Mouse (Mus musculus) heart, adult 11 months (tissue): ENCODE results near the gene Olfr877.
A peak's percentile ranks its signal among the peaks of the same experiment; 100 is the strongest.

Experiments
- DNase-seq: peaks from one replicate; pipeline ENCODE4 v3.0.0; 2022

The Olfr877 gene

DNA sequence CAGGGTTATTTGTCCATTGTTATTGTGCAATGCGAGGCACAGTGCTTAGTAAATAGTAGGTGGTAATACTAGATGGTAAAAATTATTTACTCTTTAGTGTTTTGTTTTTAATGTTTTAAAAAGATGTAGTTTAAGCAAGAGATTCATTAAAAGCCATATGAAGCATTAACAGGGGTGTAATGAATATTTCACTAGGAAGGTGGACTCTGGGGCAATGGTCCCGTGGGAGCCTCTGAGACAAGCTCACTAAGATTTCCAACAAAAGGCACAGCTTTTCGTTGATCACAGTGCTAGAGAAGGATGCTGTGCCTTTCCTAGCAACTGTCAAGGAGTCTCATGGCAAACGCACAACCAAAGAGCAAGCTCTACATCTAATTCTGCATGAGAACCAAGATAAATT, at the start of gene Olfr877:
TSS of gene Olfr877 (plus strand) at position 301 of the 400 bp plus-strand sequence.
- no peak for DNase-seq

GRCm38 (mm10) chr9:37807235-37807634, 46.8 kb upstream of the Olfr877 start:
- DNase-seq = no peak

- DNase-seq = no peak
Observed at GRCm38 (mm10) chr9:37808456-37808855, 45.6 kb upstream of the Olfr877 start.

DNA sequence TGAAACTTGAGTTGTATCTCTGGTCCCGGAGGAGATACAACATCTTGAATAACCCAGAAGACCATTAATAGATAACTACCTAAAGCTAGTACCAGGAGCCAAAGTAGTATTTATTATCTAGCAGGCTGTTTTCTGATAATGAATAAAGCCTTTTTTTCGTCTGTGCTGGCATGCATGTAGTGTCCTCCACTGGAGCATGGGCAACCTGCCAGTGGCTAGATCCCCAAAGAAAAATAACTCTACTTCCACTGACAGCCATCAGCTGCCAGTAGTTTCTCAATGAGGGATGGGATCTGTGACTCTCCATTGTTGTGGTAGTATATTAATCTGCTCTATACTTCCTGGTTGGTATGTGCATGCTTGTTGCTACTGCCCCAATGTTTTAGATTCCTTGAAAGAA, 45.1 kb upstream of the Olfr877 start:
- no peak for DNase-seq

DNA sequence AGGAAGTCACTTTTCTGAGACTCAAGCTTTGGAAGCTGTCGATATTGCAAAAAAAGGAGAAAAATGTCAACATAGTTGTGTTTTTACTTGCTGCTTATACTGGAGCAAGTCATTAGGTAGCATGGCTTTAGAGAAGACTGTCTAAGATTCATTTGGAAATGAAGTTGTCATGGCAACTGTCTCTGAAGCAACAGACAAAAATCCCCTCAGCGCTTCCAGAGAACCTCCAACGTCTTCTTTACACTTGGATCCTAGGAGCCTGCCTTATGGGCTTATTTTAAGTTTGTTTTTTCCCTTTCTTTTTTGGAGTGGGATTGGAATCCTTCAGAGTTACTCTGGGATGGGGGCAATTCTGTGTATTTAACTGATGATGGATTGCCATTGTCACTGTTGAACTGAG, 39.4 kb upstream of the Olfr877 start:
- DNase-seq = no peak

GRCm38 (mm10) chr9:37829881-37830280, 24.2 kb upstream of the Olfr877 start:
- DNase-seq = no peak

- DNase-seq = no peak
Observed at GRCm38 (mm10) chr9:37833341-37833740, 20.7 kb upstream of the Olfr877 start.

DNA sequence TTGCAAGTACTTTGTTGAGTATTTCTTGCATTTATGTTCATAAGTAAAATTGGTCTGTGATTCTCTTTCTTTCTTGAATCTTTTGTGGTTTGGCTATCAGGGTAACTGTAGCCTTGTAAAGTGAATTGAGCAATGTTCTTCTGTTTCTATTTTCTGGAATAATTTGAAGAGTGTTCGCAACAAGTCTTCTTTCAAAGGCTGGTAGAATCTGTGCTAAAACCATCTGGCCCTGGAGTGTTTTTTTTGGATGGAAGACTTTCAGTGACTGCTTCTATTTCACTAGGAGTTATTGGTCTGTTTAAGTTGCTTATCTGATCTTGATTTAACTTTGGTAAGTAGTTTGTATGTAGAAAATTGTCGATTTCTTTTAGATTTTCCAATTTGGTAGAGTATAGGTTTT, 4.8 kb upstream of the Olfr877 start:
- no peak for DNase-seq

- no peak for DNase-seq
Observed at GRCm38 (mm10) chr9:37863325-37863724, 9.3 kb downstream of the Olfr877 start.

DNA sequence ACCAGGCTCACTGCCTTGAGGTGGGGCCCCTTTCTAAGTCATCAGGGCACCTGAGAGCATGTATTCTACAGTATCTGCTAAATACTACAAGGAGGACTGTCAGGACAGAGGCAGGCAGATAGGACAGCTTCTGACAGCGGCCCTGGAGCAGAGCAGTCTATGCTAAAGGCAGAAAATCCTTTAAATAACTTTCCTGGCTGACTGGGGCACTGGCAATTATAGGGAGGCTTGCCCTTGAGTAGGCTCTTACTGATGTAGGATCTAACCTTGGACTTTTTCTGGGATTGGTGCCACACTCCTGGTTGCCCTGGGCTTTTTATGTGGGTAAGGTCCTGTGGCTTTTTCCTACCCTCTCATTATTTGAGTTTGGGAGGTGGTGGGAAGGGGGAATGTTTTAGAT, 16.2 kb downstream of the Olfr877 start:
- DNase-seq = peak; percentile 76

- DNase-seq = no peak
Observed at GRCm38 (mm10) chr9:37871097-37871496, 17.0 kb downstream of the Olfr877 start.

- DNase-seq = no peak
Observed at GRCm38 (mm10) chr9:37871536-37871935, 17.5 kb downstream of the Olfr877 start.

GRCm38 (mm10) chr9:37890960-37891359, 36.9 kb downstream of the Olfr877 start:
- no peak for DNase-seq

DNA sequence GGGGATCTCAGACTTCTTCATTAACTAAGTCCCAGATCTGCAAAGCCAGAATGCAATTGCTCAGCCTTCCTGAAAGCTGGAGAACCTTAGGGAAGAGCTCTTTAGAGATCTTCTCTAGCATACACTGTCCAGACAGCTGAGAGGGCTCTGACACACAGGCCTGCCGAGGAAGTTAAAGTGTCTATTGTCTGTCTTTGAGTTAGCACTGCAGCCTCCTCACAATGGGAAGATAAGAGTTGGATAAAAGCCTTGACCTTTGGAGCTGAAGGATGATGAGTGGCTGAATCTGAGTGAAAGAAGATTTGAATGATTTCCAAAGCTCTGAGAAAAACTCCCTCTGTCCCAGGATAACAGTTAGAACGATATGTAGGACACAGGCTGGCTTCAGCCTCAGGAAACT, 42.6 kb downstream of the Olfr877 start, which contains the start of gene Olfr145:
TSS of gene Olfr145 (plus strand) at position 64 of the 400 bp plus-strand sequence.
- no peak for DNase-seq

DNA sequence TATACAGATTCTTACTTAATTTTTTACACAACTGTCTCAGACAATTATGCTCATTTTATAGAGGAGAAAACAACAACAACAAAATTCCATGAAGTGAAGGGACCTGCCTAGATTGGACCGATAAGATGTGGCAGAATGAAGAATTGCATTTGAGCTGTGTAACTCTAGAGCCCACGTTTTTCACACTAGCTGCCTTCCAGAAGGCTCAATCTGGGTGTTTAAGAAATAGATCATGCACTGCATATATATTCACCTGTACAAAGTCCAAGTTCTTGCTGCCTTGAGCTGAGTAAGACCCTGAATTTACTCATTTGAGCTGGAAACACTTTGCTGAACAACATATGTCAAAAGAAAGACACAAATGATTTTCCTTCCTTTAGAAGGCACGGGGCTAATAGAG, 51.5 kb downstream of the Olfr877 start:
- no peak for DNase-seq
